Mouse (Mus musculus) ES-Bruce4 (cell line): ENCODE results near the gene Thada.

Source experiments
- CTCF ChIP-seq: IDR thresholded peaks from one replicate; pipeline ENCODE4 v1.8.1; 2011; ENCODE audit warnings: low read depth, low read length
- EP300 ChIP-seq: IDR thresholded peaks from 2 replicates; pipeline ENCODE4 v1.6.1; 2011; ENCODE audit warnings: low read depth, low read length; ENCODE audit not compliant: insufficient read depth
- POLR2A ChIP-seq: IDR thresholded peaks from one replicate; pipeline ENCODE4 v1.8.1; 2011; ENCODE audit warnings: low read length; ENCODE audit not compliant: insufficient read depth

GRCm38 (mm10) chr17:84512516-84513085, 46.6 kb upstream of the Thada start:
- TF ChIP-seq CTCF (no peak), POLR2A (no peak), EP300 (no peak)
